Mouse (Mus musculus) liver, embryonic 13.5 days (tissue): ENCODE data around the gene Jmy. TPM values are rescaled to one million over a fixed set of nuclear protein-coding genes. Genes with fewer than 3 reads are reported as not detected.
A peak's percentile ranks its signal among the peaks of the same experiment; 100 is the strongest.

Source experiments
- ATAC-seq: fragments of 200-750 bp; cut with Nextera tagmentation; 2 replicates; pipeline ENCODE4 v1.8.0; 2017; ENCODE audit warnings: low read depth, mild to moderate bottlenecking, moderate number of reproducible peaks, moderate library complexity
- DNase-seq: peaks from one replicate; pipeline ENCODE4 v3.0.0; 2022
- H3K27ac ChIP-seq: fragments of 300-500 bp; sonication (generic); 2 replicates; pipeline ENCODE4 v1.5.1; 2015; ENCODE audit warnings: moderate library complexity, mild to moderate bottlenecking, inconsistent platforms
- H3K27me3 ChIP-seq: fragments of 300-500 bp; sonication (generic); 2 replicates; pipeline ENCODE4 v1.6.1; 2015; ENCODE audit warnings: mild to moderate bottlenecking, inconsistent platforms
- H3K36me3 ChIP-seq: fragments of 300-500 bp; sonication (generic); 2 replicates; pipeline ENCODE4 v1.6.1; 2015; ENCODE audit warnings: mild to moderate bottlenecking, inconsistent platforms
- H3K4me1 ChIP-seq: fragments of 300-500 bp; sonication (generic); replicated peaks from 2 replicates; pipeline ENCODE4 v1.6.1; 2015; ENCODE audit warnings: inconsistent platforms
- H3K4me2 ChIP-seq: fragments of 300-500 bp; sonication (generic); 2 replicates; pipeline ENCODE4 v1.6.1; 2015; ENCODE audit warnings: inconsistent platforms, mild to moderate bottlenecking, moderate library complexity
- H3K4me3 ChIP-seq: fragments of 300-500 bp; sonication (generic); replicated peaks from 2 replicates; pipeline ENCODE4 v1.5.1; 2015; ENCODE audit warnings: mild to moderate bottlenecking, inconsistent platforms
- H3K9ac ChIP-seq: fragments of 300-500 bp; sonication (generic); 2 replicates; pipeline ENCODE4 v1.6.1; 2015; ENCODE audit warnings: mild to moderate bottlenecking, inconsistent platforms
- H3K9me3 ChIP-seq: fragments of 300-500 bp; sonication (generic); replicated peaks from 2 replicates; pipeline ENCODE4 v1.6.1; 2016; ENCODE audit warnings: inconsistent platforms
- WGBS: fragments of 180-500 bp; shearing (Covaris S2); methylation state at CpG from one replicate; pipeline ENCODE4 v1.1.7; 2015; ENCODE audit not compliant: insufficient replicate concordance; 5-methylcytosine and 5-hydroxymethylcytosine counted together
- polyA plus RNA-seq: library from polyadenylated mRNA; unstranded; fragments of >200 nt; fragmentation: Nextera tagmentation; extraction: Ambion mirVana; gene quantifications from 2 replicates; pipeline ENCODE4 v1.2.1, GENCODE M21; 2015

Gene Jmy
- polyA plus RNA-seq, 1 experiment from 2014 or later: 2.7 TPM

DNA sequence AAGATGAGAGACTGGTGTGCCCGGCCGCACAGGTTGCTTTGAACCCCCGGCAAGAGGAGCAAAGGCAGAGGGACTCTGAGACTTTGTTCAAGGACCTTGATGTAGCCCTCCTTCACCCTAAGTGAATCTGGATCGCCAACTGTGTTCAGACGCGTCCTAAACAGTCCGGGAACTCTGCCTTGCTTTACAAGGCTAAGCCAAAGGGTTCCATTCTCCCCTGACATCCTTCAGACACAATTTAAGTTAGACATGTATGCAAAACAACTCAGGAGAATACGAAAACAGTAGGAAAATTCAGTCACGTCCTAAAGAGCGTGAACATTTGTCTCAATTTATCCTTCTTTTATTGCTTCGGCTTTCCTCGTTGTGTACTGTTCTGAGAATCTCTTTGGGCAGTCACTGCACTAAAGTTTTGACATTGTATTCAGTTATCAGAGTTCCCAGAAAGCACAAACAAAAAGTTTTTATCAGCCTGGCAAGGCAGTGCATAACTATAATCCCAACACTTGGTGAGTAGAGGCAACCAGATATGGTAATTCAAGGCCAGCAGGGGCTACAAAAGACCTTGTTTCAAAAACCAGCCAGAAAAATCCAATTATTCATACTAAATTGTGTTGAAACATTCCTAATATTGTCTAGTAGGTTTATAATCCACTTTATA lies 495 bp upstream of the Jmy start:
- ATAC-seq (no peak), DNase-seq (no peak)
- Histone ChIP-seq H3K27me3 (no peaks in the 10 kb centered on the region), H3K4me3 (peak overlapping the region; percentile 99), H3K4me2 (peak overlapping the region; percentile 89), H3K9me3 (no peaks in the 10 kb centered on the region), H3K36me3 (peaks cover under 1% of the 10 kb centered on the region; the same call in 1 of the 2 replicates), H3K27ac (peak overlapping the region; percentile 81), H3K9ac (peak overlapping the region; percentile 78), H3K4me1 (peaks cover 23% of the 10 kb centered on the region)
- 10% methylated on average over 12 of the region's 12 CpGs for WGBS

GRCm38 (mm10) chr13:93498211-93499166 lies 1.1 kb downstream of the Jmy start:
- DNase-seq (peak; percentile 46), ATAC-seq (peak; percentile 49)
- peak overlapping the region; percentile 98 for H3K9ac ChIP-seq
- peak overlapping the region; percentile 89 for H3K4me2 ChIP-seq
- H3K9me3 ChIP-seq: no peaks in the 10 kb centered on the region
- H3K36me3 ChIP-seq: peaks cover 7% of the 10 kb centered on the region
- peak overlapping the region; percentile 92 for H3K27ac ChIP-seq
- WGBS: under 1% methylated on average over 90 of the region's 94 CpGs
- H3K4me3 ChIP-seq: peak overlapping the region; percentile 99
- no peaks in the 10 kb centered on the region for H3K27me3 ChIP-seq
- H3K4me1 ChIP-seq: peaks cover 39% of the 10 kb centered on the region

DNA sequence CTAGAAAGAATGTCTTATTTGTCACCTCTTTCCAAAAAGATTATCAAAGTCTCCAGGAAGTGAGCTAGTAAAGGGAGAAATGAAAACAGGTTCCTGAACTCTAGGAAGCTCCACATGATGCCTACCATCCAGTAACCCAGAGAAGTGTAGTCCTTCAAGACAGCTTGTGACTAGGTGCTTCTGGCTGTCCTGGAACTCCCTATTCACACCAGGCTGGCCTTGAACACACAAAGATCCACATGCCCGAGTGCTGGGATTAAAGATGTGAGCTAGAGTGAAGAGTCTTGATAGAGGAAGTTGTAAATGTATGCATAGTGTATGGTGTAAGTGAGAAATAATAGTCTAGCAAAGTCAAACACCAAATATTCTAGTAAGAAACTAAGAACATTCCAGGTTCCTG lies 2.6 kb downstream of the Jmy start:
- ATAC-seq (no peak), DNase-seq (no peak)
- Histone ChIP-seq H3K27me3 (no peaks in the 10 kb centered on the region), H3K36me3 (peaks cover 10% of the 10 kb centered on the region), H3K4me2 (peak overlapping the region; percentile 72), H3K27ac (peak overlapping the region; percentile 68), H3K9me3 (no peaks in the 10 kb centered on the region), H3K4me1 (peaks cover 41% of the 10 kb centered on the region), H3K4me3 (peak overlapping the region; percentile 99), H3K9ac (peak overlapping the region; percentile 98)
- WGBS: 26% methylated on average over 1 of the region's 1 CpGs

DNA sequence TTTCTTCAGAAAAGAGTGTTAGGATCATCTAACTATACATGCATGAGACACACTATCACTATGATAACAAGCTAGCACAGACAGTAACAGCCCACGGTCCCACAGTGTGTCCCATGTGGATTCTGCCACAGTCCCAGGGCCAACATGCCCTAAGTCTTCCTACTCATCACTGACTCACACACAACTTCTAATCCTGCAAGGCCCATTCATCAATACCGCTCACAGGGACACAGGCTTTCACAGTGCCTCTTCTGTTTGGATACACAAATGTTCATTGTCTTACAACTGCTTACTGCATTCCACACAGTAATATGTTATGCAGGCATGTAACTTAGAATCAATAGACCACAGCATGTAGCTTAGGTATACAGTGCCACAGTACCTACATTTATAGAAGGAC lies 11.1 kb downstream of the Jmy start:
- H3K9me3 ChIP-seq: no peaks in the 10 kb centered on the region
- no peak overlapping the region for H3K4me3 ChIP-seq
- peaks cover 25% of the 10 kb centered on the region for H3K36me3 ChIP-seq
- no peak for ATAC-seq
- no peak for DNase-seq
- no peak overlapping the region for H3K9ac ChIP-seq
- H3K4me2 ChIP-seq: no peak overlapping the region
- no peaks in the 10 kb centered on the region for H3K27me3 ChIP-seq
- WGBS: 65% methylated on average over 2 of the region's 2 CpGs
- no peak overlapping the region for H3K27ac ChIP-seq
- peaks cover 39% of the 10 kb centered on the region for H3K4me1 ChIP-seq

DNA sequence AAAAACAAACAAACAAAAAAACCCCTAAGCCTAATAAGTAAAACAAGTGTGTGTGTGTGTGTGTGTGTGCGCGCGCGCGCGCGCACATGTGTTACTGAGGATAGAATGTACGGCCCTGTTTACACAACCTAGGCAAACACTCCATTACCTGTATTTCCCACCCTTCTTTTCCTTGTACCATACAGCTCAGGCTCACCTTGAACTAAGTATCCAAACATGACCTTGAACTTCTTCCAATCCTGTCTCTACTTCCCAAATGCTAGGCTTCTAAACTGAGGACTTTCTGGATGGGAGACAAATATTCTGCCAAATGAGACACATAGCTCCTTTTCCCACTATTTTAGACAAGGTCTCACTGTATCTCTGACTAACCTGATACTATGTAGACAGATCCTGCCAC lies 11.9 kb downstream of the Jmy start:
- no peak overlapping the region for H3K27ac ChIP-seq
- no peak overlapping the region for H3K4me2 ChIP-seq
- ATAC-seq (no peak), DNase-seq (no peak)
- 93% methylated on average over 8 of the region's 8 CpGs for WGBS
- H3K27me3 ChIP-seq: no peaks in the 10 kb centered on the region
- peaks cover 39% of the 10 kb centered on the region for H3K4me1 ChIP-seq
- no peaks in the 10 kb centered on the region for H3K9me3 ChIP-seq
- no peak overlapping the region for H3K4me3 ChIP-seq
- no peak overlapping the region for H3K9ac ChIP-seq
- H3K36me3 ChIP-seq: peaks cover 29% of the 10 kb centered on the region

GRCm38 (mm10) chr13:93484276-93484675 lies 15.3 kb downstream of the Jmy start:
- no peak overlapping the region for H3K4me3 ChIP-seq
- no peaks in the 10 kb centered on the region for H3K9me3 ChIP-seq
- 93% methylated on average over 3 of the region's 3 CpGs for WGBS
- no peak overlapping the region for H3K27ac ChIP-seq
- H3K4me1 ChIP-seq: peaks cover 24% of the 10 kb centered on the region
- H3K9ac ChIP-seq: no peak overlapping the region
- ATAC-seq: no peak
- no peaks in the 10 kb centered on the region for H3K27me3 ChIP-seq
- peaks cover 28% of the 10 kb centered on the region for H3K36me3 ChIP-seq
- no peak for DNase-seq
- H3K4me2 ChIP-seq: no peak overlapping the region

DNA sequence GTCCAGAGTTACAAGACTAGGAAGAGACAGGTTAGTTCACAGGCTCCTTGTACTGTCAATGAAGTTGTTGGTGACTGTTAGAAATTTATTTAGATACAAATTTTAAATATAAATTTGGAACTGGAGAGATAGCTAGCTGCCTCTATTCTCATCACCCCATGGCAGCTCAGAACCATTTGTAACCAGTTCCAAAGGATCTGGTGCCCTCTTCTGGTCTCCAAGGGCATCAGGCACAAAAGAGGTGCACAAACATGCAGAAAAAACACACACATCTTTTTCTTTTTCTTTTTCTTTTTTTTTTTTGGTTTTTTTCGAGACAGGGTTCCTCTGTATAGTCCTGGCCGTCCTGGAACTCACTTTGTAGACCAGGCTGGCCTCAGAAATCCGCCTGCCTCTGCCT lies 18.5 kb downstream of the Jmy start:
- H3K4me1 ChIP-seq: peaks cover 4% of the 10 kb centered on the region
- H3K4me3 ChIP-seq: no peak overlapping the region
- H3K27me3 ChIP-seq: no peaks in the 10 kb centered on the region
- no peak overlapping the region for H3K27ac ChIP-seq
- H3K9ac ChIP-seq: no peak overlapping the region
- H3K4me2 ChIP-seq: no peak overlapping the region
- peaks cover 27% of the 10 kb centered on the region for H3K36me3 ChIP-seq
- ATAC-seq (no peak), DNase-seq (no peak)
- 57% methylated on average over 3 of the region's 3 CpGs for WGBS
- no peaks in the 10 kb centered on the region for H3K9me3 ChIP-seq

GRCm38 (mm10) chr13:93478344-93478743 lies 21.3 kb downstream of the Jmy start:
- Histone ChIP-seq H3K9ac (no peak overlapping the region), H3K9me3 (no peaks in the 10 kb centered on the region), H3K4me3 (no peak overlapping the region), H3K27me3 (no peaks in the 10 kb centered on the region), H3K4me2 (no peak overlapping the region), H3K36me3 (peaks cover 25% of the 10 kb centered on the region), H3K4me1 (no peaks in the 10 kb centered on the region), H3K27ac (no peak overlapping the region; the same call in 1 of the 2 replicates)
- DNase-seq: no peak
- no peak for ATAC-seq
- 54% methylated on average over 3 of the region's 3 CpGs for WGBS

DNA sequence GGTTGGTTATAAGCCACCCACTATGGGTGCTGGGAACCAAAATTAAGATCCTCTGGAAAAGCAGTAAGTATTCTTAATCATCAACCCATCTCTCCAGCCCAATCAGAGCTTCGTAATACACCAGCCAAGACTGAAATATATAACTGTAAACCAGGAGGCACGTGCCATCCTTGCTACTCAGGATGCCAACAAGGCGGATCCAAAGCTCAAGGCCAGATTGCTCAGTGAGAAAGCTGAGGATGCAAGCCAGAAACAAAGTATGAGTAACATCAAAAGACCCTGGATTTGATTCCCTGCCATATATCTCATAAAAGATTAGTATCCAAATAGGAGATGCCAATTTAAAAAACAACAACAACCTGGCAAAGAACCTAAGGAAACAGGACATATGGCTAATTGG lies 31.3 kb downstream of the Jmy start:
- DNase-seq (no peak), ATAC-seq (no peak)
- no peaks in the 10 kb centered on the region for H3K27me3 ChIP-seq
- H3K4me2 ChIP-seq: no peak overlapping the region
- H3K4me3 ChIP-seq: no peak overlapping the region
- H3K9ac ChIP-seq: no peak overlapping the region
- 85% methylated on average over 3 of the region's 3 CpGs for WGBS
- H3K9me3 ChIP-seq: no peaks in the 10 kb centered on the region
- H3K27ac ChIP-seq: no peak overlapping the region
- peaks cover 32% of the 10 kb centered on the region for H3K36me3 ChIP-seq
- no peaks in the 10 kb centered on the region for H3K4me1 ChIP-seq

GRCm38 (mm10) chr13:93459566-93459965 lies 40.0 kb downstream of the Jmy start:
- Histone ChIP-seq H3K27ac (no peak overlapping the region), H3K9ac (no peak overlapping the region), H3K36me3 (peaks cover 47% of the 10 kb centered on the region), H3K4me3 (no peak overlapping the region), H3K27me3 (no peaks in the 10 kb centered on the region), H3K4me2 (no peak overlapping the region), H3K9me3 (no peaks in the 10 kb centered on the region), H3K4me1 (no peaks in the 10 kb centered on the region)
- WGBS: 87% methylated on average over 7 of the region's 7 CpGs
- no peak for ATAC-seq
- no peak for DNase-seq

- Histone ChIP-seq H3K4me1 (no peaks in the 10 kb centered on the region), H3K27ac (no peak overlapping the region), H3K27me3 (no peaks in the 10 kb centered on the region), H3K4me3 (no peak overlapping the region), H3K36me3 (peaks cover 45% of the 10 kb centered on the region), H3K9ac (no peak overlapping the region), H3K9me3 (no peaks in the 10 kb centered on the region), H3K4me2 (no peak overlapping the region)
- DNase-seq (no peak), ATAC-seq (no peak)
- WGBS: 81% methylated on average over 4 of the region's 4 CpGs
These were observed 41.0 kb downstream of the Jmy start for GRCm38 (mm10) chr13:93458616-93459015.
